Mouse (Mus musculus) CH12.LX (cell line): ENCODE data around the gene Shisa7. TPM values are rescaled to one million over a fixed set of nuclear protein-coding genes. Genes with fewer than 3 reads are reported as not detected.
A peak's percentile ranks its signal among the peaks of the same experiment; 100 is the strongest.
"Not testable (repeated sequence)": the region's sequence is repeated elsewhere in the genome, so short reads cannot be mapped to it uniquely, and the experiment has no call there.

Experiments used
- DNase-seq: peaks from one replicate; pipeline ENCODE4 v3.0.0-alpha.2; 2013; ENCODE audit errors: extremely low read depth
- H3K27ac ChIP-seq: 2 replicates; pipeline ENCODE4 v1.5.1; 2012; ENCODE audit warnings: low read depth, mild to moderate bottlenecking, control low read depth, moderate library complexity; ENCODE audit not compliant: insufficient read depth
- H3K27me3 ChIP-seq: replicated peaks from 2 replicates; pipeline ENCODE3; 2012; ENCODE audit warnings: inconsistent platforms
- H3K36me3 ChIP-seq, 2 experiments: replicated peaks in 1 of 2; 2 replicates each; pipeline versions ENCODE3 to v1.6.1; 2012; ENCODE audit warnings: inconsistent platforms in 1 of 2, low read length in 1 of 2, mild to moderate bottlenecking in 1 of 2, mixed read lengths in 1 of 2, moderate library complexity in 1 of 2; ENCODE audit not compliant: control insufficient read depth in 1 of 2, insufficient read depth in 1 of 2
- H3K4me1 ChIP-seq, 2 experiments: 2 replicates each; pipeline ENCODE4 v1.6.1; 2012; ENCODE audit warnings: inconsistent platforms in 1 of 2, moderate library complexity in 1 of 2; ENCODE audit not compliant: insufficient read depth in 2 of 2, control insufficient read depth in 1 of 2
- H3K4me2 ChIP-seq: 2 replicates; pipeline ENCODE4 v1.6.1; 2012; ENCODE audit warnings: low read depth, mild to moderate bottlenecking, control low read depth; ENCODE audit not compliant: poor library complexity, insufficient read depth, severe bottlenecking
- H3K4me3 ChIP-seq, 3 experiments: fragments of 150-350 bp in 1 of 3; sonication (generic) in 1 of 3; replicated peaks in 1 of 3; 2 replicates each; pipeline versions ENCODE3 to v1.5.1; 2011 to 2012; ENCODE audit warnings: low read depth in 2 of 3, low read length in 2 of 3, mild to moderate bottlenecking in 2 of 3, moderate library complexity in 2 of 3, control low read depth in 1 of 3, improper control_type of control experiment in 1 of 3, inconsistent platforms in 1 of 3, mixed read lengths in 1 of 3; ENCODE audit not compliant: poor library complexity in 1 of 3
- H3K79me2 ChIP-seq: replicated peaks from 2 replicates; pipeline ENCODE4 v1.6.1; 2012; ENCODE audit warnings: mild to moderate bottlenecking, moderate library complexity; ENCODE audit not compliant: control insufficient read depth, poor library complexity, insufficient read depth, severe bottlenecking; ENCODE audit errors: extremely low read depth
- H3K9ac ChIP-seq: 2 replicates; pipeline ENCODE4 v1.6.1; 2012; ENCODE audit warnings: low read depth, mild to moderate bottlenecking, control low read depth, moderate library complexity; ENCODE audit not compliant: insufficient read depth
- H3K9me3 ChIP-seq: replicated peaks from 2 replicates; pipeline ENCODE3; 2012; ENCODE audit warnings: low read length, inconsistent platforms, mixed read lengths
- BHLHE40 ChIP-seq: IDR thresholded peaks from 2 replicates; pipeline ENCODE4 v1.6.1; 2011; ENCODE audit warnings: mild to moderate bottlenecking, low read depth, low read length, improper control_type of control experiment
- CHD1 ChIP-seq: IDR thresholded peaks from 2 replicates; pipeline ENCODE4 v1.6.1; 2012; ENCODE audit warnings: low read depth, low read length, improper control_type of control experiment, inconsistent platforms
- CHD2 ChIP-seq: IDR thresholded peaks from 2 replicates; pipeline ENCODE4 v1.6.1; 2011; ENCODE audit warnings: low read length, improper control_type of control experiment
- CTCF ChIP-seq, 2 experiments: IDR thresholded peaks in 1 of 2; conservative IDR thresholded peaks in 1 of 2; 2 replicates each; pipeline ENCODE4 v1.5.1; 2011 to 2012; ENCODE audit warnings: low read depth in 2 of 2, low read length in 2 of 2, improper control_type of control experiment in 1 of 2, inconsistent platforms in 1 of 2, mild to moderate bottlenecking in 1 of 2, moderate library complexity in 1 of 2
- E2F4 ChIP-seq: IDR thresholded peaks from 2 replicates; pipeline ENCODE4 v1.6.1; 2011; ENCODE audit warnings: low read depth, low read length, improper control_type of control experiment; ENCODE audit not compliant: insufficient replicate concordance
- ELF1 ChIP-seq: IDR thresholded peaks from 2 replicates; pipeline ENCODE4 v1.6.1; 2014; ENCODE audit warnings: low read depth, mild to moderate bottlenecking, inconsistent platforms, low read length, improper control_type of control experiment
- EP300 ChIP-seq: IDR thresholded peaks from 2 replicates; pipeline ENCODE4 v1.6.1; 2011; ENCODE audit warnings: low read length, improper control_type of control experiment
- ETS1 ChIP-seq: conservative IDR thresholded peaks from 2 replicates; pipeline ENCODE4 v1.6.1; 2012; ENCODE audit warnings: low read depth, mild to moderate bottlenecking, inconsistent platforms, low read length, improper control_type of control experiment, moderate library complexity
- GABPA ChIP-seq: IDR thresholded peaks from 2 replicates; pipeline ENCODE4 v1.6.1; 2012; ENCODE audit warnings: low read depth, low read length, improper control_type of control experiment, inconsistent platforms; ENCODE audit not compliant: insufficient replicate concordance
- HCFC1 ChIP-seq: IDR thresholded peaks from 2 replicates; pipeline ENCODE4 v1.6.1; 2012; ENCODE audit warnings: low read depth, mild to moderate bottlenecking, inconsistent platforms, low read length, improper control_type of control experiment
- IRF4 ChIP-seq: IDR thresholded peaks from 2 replicates; pipeline ENCODE4 v1.6.1; 2014; ENCODE audit warnings: low read depth, mild to moderate bottlenecking, inconsistent platforms, low read length, improper control_type of control experiment
- JUN ChIP-seq: IDR thresholded peaks from 2 replicates; pipeline ENCODE4 v1.6.1; 2011; ENCODE audit warnings: low read depth, mild to moderate bottlenecking, low read length, improper control_type of control experiment, moderate library complexity; ENCODE audit not compliant: insufficient read depth
- JUND ChIP-seq: conservative IDR thresholded peaks from 2 replicates; pipeline ENCODE4 v1.6.1; 2011; ENCODE audit warnings: low read depth, low read length, improper control_type of control experiment
- KAT2A ChIP-seq: IDR thresholded peaks from 2 replicates; pipeline ENCODE4 v1.6.1; 2012; ENCODE audit warnings: low read length, improper control_type of control experiment, inconsistent platforms; ENCODE audit not compliant: insufficient replicate concordance
- MAX ChIP-seq: IDR thresholded peaks from 2 replicates; pipeline ENCODE4 v1.6.1; 2011; ENCODE audit warnings: low read length, improper control_type of control experiment
- MAZ ChIP-seq: IDR thresholded peaks from 2 replicates; pipeline ENCODE4 v1.6.1; 2012; ENCODE audit warnings: low read depth, mild to moderate bottlenecking, inconsistent platforms, low read length, improper control_type of control experiment, moderate library complexity
- MEF2A ChIP-seq: IDR thresholded peaks from 2 replicates; pipeline ENCODE4 v1.6.1; 2014; ENCODE audit warnings: low read depth, mild to moderate bottlenecking, inconsistent platforms, low read length, improper control_type of control experiment, borderline replicate concordance
- MXI1 ChIP-seq: IDR thresholded peaks from 2 replicates; pipeline ENCODE4 v1.6.1; 2011; ENCODE audit warnings: mild to moderate bottlenecking, low read depth, low read length, improper control_type of control experiment
- MYC ChIP-seq: IDR thresholded peaks from 2 replicates; pipeline ENCODE4 v1.6.1; 2011; ENCODE audit warnings: low read depth, mild to moderate bottlenecking, improper control_type of control experiment, low read length
- NRF1 ChIP-seq: IDR thresholded peaks from 2 replicates; pipeline ENCODE4 v1.6.1; 2014; ENCODE audit warnings: low read depth, mild to moderate bottlenecking, inconsistent platforms, low read length, improper control_type of control experiment, moderate library complexity
- PAX5 ChIP-seq: IDR thresholded peaks from 2 replicates; pipeline ENCODE4 v1.6.1; 2012; ENCODE audit warnings: low read length, inconsistent platforms, mixed read lengths
- POLR2A ChIP-seq: IDR thresholded peaks from 2 replicates; pipeline ENCODE4 v1.6.1; 2011; ENCODE audit warnings: low read depth, mild to moderate bottlenecking, improper control_type of control experiment, low read length
- POLR2AphosphoS2 ChIP-seq: IDR thresholded peaks from 2 replicates; pipeline ENCODE4 v1.6.1; 2011; ENCODE audit warnings: low read depth, low read length, improper control_type of control experiment
- RCOR1 ChIP-seq: conservative IDR thresholded peaks from 2 replicates; pipeline ENCODE4 v1.6.1; 2012; ENCODE audit warnings: low read depth, mild to moderate bottlenecking, inconsistent platforms, low read length, improper control_type of control experiment
- SIN3A ChIP-seq: IDR thresholded peaks from 2 replicates; pipeline ENCODE4 v1.6.1; 2012; ENCODE audit warnings: low read length, improper control_type of control experiment, inconsistent platforms
- SMC3 ChIP-seq: IDR thresholded peaks from 2 replicates; pipeline ENCODE4 v1.6.1; 2011; ENCODE audit warnings: low read depth, low read length, improper control_type of control experiment
- TBP ChIP-seq: conservative IDR thresholded peaks from 2 replicates; pipeline ENCODE4 v1.6.1; 2011; ENCODE audit warnings: low read depth, low read length, improper control_type of control experiment
- TCF12 ChIP-seq: IDR thresholded peaks from 2 replicates; pipeline ENCODE4 v1.6.1; 2014; ENCODE audit warnings: low read depth, mild to moderate bottlenecking, inconsistent platforms, low read length, improper control_type of control experiment
- UBTF ChIP-seq: IDR thresholded peaks from 2 replicates; pipeline ENCODE4 v1.6.1; 2012; ENCODE audit warnings: low read depth, mild to moderate bottlenecking, inconsistent platforms, low read length, improper control_type of control experiment, moderate library complexity
- USF1 ChIP-seq: IDR thresholded peaks from 2 replicates; pipeline ENCODE4 v1.6.1; 2014; ENCODE audit warnings: low read depth, mild to moderate bottlenecking, inconsistent platforms, low read length, improper control_type of control experiment
- USF2 ChIP-seq: conservative IDR thresholded peaks from 2 replicates; pipeline ENCODE4 v1.6.1; 2011; ENCODE audit warnings: low read depth, low read length, improper control_type of control experiment
- ZC3H11A ChIP-seq: IDR thresholded peaks from 2 replicates; pipeline ENCODE4 v1.6.1; 2012; ENCODE audit warnings: low read depth, mild to moderate bottlenecking, inconsistent platforms, low read length, improper control_type of control experiment
- ZKSCAN1 ChIP-seq: IDR thresholded peaks from 2 replicates; pipeline ENCODE4 v1.6.1; 2012; ENCODE audit warnings: low read depth, inconsistent platforms, low read length, improper control_type of control experiment, borderline replicate concordance
- ZMIZ1 ChIP-seq: IDR thresholded peaks from 2 replicates; pipeline ENCODE4 v1.6.1; 2012; ENCODE audit warnings: low read depth, mild to moderate bottlenecking, inconsistent platforms, low read length, improper control_type of control experiment
- ZNF384 ChIP-seq: IDR thresholded peaks from 2 replicates; pipeline ENCODE4 v1.6.1; 2012; ENCODE audit warnings: low read depth, low read length, improper control_type of control experiment, inconsistent platforms
- dilution Hi-C: fragments of 300-500 bp; cut with MboI; formaldehyde crosslinking; loops from 2 replicates; pipeline ENCODE4 v1.14.3; 2020; ENCODE audit warnings: low sequenced_read_pairs; ENCODE audit not compliant: extremely low pct_unique_long_range_greater_than_20kb, extremely low pct_ligation_motif_present
- in situ Hi-C: fragments of 300-500 bp; cut with MboI; formaldehyde crosslinking; loops from 3 replicates; pipeline ENCODE4 v1.14.3; 2019; ENCODE audit warnings: low sequenced_read_pairs, low pct_ligation_motif_present, low pct_unique_long_range_greater_than_20kb, mixed read lengths
- polyA plus RNA-seq: library from polyadenylated mRNA; unstranded; fragments of >175 nt; gene quantifications from 2 replicates; pipeline ENCODE4 v1.2.1, GENCODE M21; 2012; ENCODE audit warnings: low read depth; ENCODE audit not compliant: insufficient read length
- total RNA-seq, 2 experiments: library from RNA; depleted of rRNA; stranded (reverse); fragments of 300-350 nt in 1 of 2; fragments of >200 nt in 1 of 2; gene quantifications; 2 replicates each; pipeline ENCODE4 v1.2.3; 2012 to 2014

Shisa7 gene
- total and polyA plus RNA-seq, 3 experiments: not detected

DNA sequence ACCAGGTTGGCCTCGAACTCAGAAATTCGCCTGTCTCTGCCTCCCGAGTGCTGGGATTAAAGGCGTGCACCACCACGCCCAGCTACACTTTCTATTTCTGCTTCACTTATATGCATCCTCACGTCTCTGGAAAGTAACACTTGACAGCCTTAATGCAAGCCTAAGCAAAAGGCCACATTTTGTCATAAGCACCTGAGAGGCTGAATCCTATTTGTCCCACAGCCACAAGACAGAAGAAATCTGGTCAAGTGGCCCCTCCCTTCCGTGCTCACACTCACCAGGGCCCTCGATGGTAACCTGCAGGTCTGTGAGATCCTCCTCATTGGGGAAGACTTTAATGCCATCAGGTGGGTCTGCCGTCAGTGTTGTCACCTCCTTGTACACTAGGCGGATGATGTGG, 33.4 kb downstream of the Shisa7 start:
- in situ Hi-C loops, DNase-seq, H3K27ac ChIP-seq, H3K9me3 ChIP-seq, H3K27me3 ChIP-seq, dilution Hi-C loops: not testable (repeated sequence)
- H3K36me3 ChIP-seq: peaks cover 43 to 58% of the 10 kb centered on the region in 2 experiments
- H3K4me3 ChIP-seq: peak overlapping the region; percentile 80 to 99 (median 86)
- H3K4me2 ChIP-seq: peak overlapping the region; percentile 98
- peaks cover 40% of the 10 kb centered on the region for H3K79me2 ChIP-seq
- peaks cover 7 to 39% of the 10 kb centered on the region in 2 experiments; a peak in 3 of 4 replicates for H3K4me1 ChIP-seq
- H3K9ac ChIP-seq: peak overlapping the region; percentile 99

DNA sequence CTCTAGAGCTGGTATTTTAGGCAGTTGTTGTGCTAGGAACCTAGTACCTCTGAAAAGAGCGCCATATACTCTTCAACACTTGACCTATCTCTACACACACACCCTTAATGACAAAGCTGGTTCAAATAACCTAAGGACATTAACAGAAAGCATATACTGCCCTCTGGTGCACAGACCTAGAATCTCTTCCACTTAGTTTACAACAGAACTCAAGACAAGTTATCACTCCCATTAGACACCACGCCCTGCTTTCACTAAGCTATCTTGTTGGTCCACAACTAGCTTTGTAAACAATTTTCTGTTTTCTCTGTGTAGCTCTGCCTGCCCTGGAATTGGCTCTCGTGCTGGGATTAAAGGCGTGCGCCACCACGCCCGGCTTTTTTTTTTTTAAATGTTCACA, 37.8 kb downstream of the Shisa7 start:
- Histone ChIP-seq H3K4me2 (no peak overlapping the region), H3K27ac (no peak overlapping the region), H3K79me2 (peaks cover 31% of the 10 kb centered on the region), H3K9me3 (no peaks in the 10 kb centered on the region), H3K4me3 (no peak overlapping the region), H3K9ac (no peak overlapping the region), H3K27me3 (no peaks in the 10 kb centered on the region), H3K4me1 (peaks cover 5 to 32% of the 10 kb centered on the region in 2 experiments; a peak in 3 of 4 replicates), H3K36me3 (peaks cover 56 to 78% of the 10 kb centered on the region in 2 experiments)
- DNase-seq: no peak
- in situ Hi-C loops (no loop called here), dilution Hi-C loops (no loop called here)
- no peak for TF ChIP-seq TCF12
- no peak for TF ChIP-seq IRF4
- no peak for TF ChIP-seq MYC
- TF ChIP-seq ZKSCAN1: no peak
- no peak for TF ChIP-seq TBP
- TF ChIP-seq EP300: no peak
- TF ChIP-seq POLR2AphosphoS2: no peak
- TF ChIP-seq ZC3H11A: no peak
- TF ChIP-seq RCOR1: no peak
- TF ChIP-seq KAT2A: no peak
- no peak for TF ChIP-seq MXI1
- no peak for TF ChIP-seq ETS1
- no peak for TF ChIP-seq PAX5
- no peak for TF ChIP-seq USF1
- TF ChIP-seq CTCF (conservative IDR thresholded peaks at IDR 0.05 in 1 of 2, IDR thresholded peaks at IDR 0.05 in 1 of 2; ENCODE audit: low read depth in 2 of 2, low read length in 2 of 2): peak; percentile 29 to 69; a peak in 3 of 4 replicates
- peak; percentile 39; the same call in 1 of the 2 replicates for TF ChIP-seq SIN3A
- TF ChIP-seq MAX: no peak
- TF ChIP-seq POLR2A: peak; percentile 26; the same call in 1 of the 2 replicates
- TF ChIP-seq GABPA: no peak
- no peak for TF ChIP-seq MAZ
- TF ChIP-seq ZNF384: no peak
- TF ChIP-seq BHLHE40: no peak
- TF ChIP-seq CHD2: no peak
- TF ChIP-seq CHD1: no peak
- no peak for TF ChIP-seq E2F4
- TF ChIP-seq UBTF: no peak
- no peak for TF ChIP-seq JUN
- TF ChIP-seq ELF1: no peak
- TF ChIP-seq MEF2A: no peak
- no peak for TF ChIP-seq JUND
- no peak for TF ChIP-seq NRF1
- TF ChIP-seq ZMIZ1: no peak
- peak; percentile 60 for TF ChIP-seq SMC3
- no peak for TF ChIP-seq USF2
- no peak for TF ChIP-seq HCFC1
